Mouse (Mus musculus) thymus, postnatal 4 days (tissue): Measurements from ENCODE around the gene Mecom.

Experiments
- DNase-seq: peaks from one replicate; pipeline ENCODE4 v3.0.0; 2021

Gene Mecom

DNA sequence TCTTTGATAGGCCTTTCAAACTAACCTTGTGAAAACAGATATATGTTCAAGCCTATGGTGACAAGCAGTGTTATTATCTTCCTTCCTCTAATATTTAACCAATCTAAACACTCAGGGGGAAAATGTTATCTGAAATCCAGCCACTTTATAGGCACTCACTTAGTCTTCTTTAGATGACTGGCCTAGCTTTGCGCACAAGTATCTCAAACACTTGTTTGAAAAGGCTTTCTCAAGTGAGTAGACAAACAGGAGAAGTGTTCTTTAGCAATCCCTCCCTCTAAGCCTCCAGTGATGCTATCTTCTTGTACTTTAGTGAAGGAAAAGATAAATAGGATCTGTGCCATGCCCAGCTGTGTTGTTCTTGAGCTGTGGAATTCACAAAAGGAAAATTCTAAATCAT is 412.7 kb downstream of the Mecom start:
- DNase-seq = no peak

DNA sequence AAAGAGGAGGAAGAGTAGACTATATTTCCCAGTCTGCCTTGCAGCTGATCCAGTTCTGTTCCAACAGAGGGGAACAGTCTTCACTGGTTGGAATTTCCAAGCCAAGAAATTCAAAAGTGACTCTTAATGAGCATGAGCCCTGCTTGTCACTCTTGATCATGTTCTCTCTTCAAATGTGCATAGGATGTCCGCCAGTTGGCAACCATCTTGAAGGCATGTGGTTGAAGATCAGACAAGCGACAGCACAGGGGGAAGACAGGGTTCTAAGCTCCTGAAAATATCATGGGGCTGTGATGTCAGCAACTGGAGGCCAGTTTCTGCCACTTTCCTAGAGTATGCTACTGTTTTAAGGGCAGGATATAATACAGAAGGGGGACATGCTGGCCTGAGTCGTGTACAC is 414.8 kb downstream of the Mecom start:
- DNase-seq = no peak

DNA sequence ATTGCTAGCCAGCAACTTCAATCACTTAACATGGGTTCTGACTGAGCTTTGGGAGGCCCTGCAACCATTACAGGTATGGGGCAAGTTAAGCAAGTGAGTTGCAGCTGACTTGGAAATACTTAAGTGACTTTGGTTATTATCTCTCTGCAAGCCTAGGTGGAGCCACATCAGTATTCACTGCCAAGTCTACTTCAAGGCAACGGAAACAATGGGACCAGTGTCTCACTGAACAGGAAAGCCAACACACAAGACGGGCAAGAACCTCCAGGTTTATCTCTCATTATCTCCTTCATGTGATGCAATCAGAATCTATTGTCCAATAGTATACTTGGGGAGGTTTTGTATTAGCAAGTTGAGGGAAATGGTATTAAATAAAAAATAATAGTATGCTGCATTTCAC is 415.4 kb downstream of the Mecom start:
- DNase-seq = no peak

DNA sequence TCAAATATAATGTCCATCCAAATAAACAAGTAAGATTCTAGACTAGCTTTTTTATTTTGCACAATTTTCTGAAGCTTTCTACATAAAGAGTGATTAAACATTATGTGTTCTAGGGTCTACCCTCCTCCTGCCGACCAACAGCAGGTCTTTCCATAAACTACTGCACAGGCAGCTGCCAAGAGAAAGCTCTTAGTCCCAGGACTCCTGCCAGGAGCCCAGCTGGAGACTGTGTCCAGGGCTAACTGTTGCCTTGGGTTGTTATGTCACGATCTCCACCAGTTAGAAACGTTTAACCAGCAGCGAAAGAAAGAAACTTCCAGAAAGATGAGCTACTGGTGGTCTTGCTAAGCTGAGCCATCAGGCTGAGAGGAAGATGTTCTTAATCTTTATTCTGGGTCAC is 417.3 kb downstream of the Mecom start:
- no peak for DNase-seq

DNA sequence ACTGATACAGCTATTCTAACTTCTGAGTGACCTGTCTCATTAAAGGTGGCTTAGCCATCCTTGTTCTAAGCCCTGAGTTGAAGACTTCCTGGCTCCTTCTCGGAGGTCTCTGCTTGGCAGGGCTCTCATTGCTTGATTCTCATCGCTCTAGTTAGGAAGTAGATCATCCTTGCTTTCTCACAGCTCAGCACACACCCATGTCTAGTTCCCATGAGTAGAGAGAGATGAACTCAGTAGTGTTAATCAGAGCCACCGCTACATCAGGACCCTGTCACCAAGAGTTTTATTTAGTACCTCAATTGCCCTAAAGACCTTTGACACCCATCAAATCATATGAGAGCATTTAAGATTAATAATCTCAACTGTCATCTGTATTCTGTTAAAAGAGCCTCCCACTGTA is 425.2 kb downstream of the Mecom start:
- DNase-seq = no peak

DNA sequence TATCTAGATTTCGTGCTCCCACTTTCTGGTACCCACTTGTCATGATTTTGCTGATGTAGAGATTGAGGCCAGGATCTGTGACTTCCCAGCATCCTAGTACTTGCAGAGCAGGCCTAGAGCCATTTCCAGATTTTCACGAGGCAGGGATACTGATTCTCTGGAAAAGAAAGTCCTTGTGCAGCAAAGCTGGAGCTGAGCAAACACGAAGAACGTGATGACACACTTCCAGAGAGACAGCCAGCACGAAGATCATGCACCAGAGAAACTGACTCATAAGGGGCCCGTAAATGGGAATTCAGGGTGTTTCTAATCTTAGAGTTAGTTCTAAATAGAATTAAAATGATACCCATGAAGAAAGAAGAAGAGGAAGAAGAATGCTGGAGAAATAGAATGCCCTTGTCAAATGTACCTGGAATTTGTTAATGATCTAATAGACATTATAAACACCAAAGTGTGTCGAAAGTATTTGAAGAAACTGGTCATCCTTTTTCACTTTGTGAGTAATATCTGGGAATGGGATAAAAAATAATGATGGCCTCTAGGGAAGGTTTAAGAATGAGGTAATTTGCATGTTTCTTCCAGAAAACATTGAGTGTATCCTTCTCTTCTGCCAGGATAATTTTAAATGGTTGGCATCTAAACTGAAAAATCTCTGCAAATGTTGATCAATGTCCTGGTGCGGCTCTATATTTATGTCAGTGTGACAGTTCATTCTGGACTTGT is 426.9 kb downstream of the Mecom start:
- no peak for DNase-seq

DNA sequence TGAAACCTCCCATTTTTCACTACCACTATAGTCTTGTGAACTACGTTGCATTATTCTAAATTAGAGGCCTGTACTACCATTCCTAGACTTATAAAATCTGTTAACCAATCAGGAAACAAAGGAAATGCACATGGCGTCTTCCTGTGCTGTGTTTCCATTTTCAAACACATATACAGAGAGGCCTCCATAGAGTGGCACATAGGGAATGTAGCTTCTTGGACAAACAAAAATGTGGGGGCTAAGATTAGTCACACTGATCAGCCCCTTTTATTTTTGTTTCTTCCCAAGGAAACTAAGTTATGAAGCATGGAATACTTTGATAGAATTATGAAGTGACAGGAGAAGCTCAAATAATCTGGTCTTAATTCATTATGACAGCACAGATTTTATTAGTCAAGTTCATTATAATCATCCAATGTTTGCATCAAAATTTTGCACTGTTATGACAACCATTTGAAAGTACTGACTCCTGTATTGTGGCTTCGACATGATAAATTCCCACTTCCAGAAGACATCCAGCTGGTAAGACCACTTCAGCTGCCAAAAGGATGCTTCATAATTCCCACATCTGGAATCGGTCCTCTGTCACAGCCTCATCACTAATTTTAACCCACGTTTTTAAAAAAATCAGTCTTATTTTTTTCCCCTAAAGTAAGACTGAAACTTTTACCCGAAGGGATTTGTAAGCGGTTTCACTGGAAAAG is 429.1 kb downstream of the Mecom start:
- no peak for DNase-seq

DNA sequence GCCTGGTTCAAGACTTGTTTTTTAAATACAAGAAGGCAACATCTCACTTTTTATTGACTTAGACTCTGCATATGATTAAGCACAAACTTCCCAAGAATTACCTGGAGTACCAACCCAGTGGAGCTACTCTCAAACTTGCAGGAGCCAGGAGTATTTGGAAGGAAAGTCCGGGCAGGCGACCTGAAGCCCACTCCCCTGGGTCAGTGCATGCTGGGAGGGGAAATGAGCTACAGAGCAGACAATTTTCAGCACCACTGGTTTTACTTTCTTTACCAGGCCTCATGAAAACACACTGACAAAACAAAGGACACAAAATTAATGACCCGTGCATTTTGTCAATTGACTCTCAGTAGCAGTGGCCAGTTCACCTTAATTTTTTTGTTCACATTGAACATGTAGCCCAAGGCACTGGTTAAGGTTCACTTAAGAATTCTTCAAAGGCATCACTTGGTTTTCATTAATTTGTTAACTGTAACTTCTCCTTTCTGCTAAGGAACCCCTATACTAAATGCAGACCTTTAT is 434.5 kb downstream of the Mecom start:
- DNase-seq = no peak

DNA sequence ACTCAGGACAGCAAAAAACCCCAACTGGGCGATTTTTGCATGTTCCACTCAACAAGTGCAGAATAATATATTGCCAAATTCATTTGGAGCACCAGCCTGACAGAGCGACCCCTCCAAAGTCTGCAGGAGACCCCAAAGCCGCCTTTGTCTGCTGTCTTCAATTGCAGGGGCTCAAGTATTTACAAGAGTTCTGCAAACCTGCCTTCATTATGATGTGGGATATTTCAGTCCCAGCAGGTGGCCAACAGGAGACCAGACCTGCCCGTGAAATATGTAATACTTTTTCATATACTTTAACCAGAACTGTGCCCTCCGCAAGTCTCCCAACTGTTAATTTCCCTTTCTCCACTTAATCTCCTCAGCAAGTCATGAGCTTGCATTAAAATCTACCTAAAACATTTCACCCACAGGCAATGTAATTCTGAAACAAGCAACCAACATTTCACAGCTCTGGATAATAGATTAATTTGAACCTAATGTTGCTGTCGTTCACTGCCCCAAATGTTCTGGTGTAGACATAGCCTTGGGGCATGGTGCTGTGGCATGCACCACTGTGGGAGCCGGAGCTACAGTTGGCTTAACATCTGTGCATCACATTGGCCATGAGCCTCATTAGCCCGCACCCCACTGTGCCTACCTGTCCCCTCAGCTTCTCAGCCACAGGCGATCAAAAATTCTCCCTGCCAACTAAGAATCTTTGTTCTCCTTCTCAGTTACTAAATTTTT is 439.7 kb downstream of the Mecom start:
- no peak for DNase-seq

DNA sequence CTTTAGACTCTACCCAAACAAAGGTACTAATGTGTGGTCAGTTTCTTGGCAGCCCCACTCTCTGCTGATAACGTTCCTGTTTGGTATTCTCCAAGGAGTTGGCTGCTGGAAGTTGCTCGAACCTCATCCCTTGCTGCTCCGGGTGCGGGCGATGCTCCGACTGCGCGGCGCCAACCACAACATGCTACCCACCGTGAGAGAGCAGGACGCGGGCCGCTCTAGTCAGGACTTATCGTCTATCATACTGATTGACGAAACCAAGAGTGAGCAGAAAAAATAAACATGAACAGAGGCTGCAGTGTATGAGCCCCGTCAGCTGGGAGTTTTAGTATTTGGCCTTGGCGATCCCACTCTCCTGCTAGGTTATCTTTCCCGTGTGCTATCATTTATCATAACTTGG is 441.3 kb downstream of the Mecom start:
- no peak for DNase-seq

DNA sequence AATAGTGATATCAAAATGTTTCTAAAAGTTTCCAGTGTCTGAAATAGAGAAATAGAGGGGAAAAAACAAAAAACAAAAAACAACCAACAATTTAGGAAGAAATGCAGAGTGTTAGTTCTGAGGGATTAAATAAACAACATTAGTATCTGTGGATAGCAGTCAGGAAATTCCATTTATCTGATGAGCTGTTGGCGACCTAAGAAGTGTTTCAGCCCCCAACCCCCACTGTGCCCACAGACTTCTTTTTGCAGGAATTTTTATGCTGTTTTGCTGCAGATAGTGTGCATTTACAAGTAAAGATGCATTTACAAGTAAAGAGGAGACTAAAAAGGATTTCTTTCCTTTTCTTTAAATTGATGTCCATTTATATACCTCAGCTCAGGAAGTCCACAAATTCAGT is 441.9 kb downstream of the Mecom start:
- no peak for DNase-seq

DNA sequence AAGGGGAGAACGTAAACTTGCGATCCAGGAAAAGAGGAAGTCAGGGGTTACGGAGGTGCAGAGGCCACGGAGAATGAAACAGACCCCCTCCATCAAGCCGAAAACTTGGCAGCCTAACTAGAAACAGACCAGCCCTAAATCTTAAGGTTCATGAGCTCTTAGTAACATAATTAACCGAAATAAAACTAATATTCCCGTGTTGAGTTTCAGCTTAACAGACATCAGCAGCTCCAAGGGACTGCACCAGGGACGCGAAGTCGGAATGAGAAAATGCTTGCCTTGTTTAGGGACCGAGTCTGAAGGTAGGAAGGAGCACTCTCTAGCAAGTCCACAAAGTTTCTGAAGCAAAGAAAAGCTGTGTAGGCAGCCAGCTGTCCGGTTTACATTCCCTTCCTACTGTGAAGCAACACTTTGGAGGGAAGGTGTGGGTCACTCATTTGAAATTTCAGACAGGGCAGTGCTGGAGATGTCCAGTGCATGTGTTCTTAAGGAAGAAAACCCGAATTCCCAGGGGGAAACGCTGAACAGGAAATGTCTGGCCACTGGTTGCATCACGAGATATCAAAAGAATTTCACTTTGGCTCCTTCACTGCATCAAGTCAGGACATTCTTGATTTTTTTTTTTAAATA is 442.5 kb downstream of the Mecom start:
- DNase-seq = no peak

DNA sequence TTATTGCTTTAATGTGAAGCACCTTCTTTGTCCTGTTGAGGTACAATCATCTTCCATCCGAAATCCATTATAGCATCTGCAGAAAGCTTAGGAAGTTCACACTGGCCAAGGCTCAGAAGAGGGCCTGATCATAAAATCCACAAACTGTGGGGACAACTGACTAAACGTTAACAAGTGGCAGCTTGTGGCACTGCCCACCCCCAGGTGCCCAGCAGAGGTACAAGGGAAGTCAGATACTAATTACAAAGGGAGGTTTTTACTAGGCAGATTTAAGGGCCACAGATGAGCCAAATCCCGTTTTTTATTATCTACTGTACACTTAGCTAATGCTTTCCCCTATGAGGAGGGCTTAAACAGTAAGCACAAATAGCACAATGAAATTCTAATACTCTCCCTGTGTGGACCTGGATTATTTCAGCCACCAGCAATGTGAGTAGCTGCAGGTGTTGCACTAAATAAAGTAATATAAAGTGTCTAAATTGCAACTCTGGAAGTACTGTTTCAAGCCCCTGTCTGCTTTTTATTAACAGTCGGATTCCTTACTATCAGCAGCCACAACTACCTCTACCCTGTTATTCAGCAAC is 443.2 kb downstream of the Mecom start:
- no peak for DNase-seq

DNA sequence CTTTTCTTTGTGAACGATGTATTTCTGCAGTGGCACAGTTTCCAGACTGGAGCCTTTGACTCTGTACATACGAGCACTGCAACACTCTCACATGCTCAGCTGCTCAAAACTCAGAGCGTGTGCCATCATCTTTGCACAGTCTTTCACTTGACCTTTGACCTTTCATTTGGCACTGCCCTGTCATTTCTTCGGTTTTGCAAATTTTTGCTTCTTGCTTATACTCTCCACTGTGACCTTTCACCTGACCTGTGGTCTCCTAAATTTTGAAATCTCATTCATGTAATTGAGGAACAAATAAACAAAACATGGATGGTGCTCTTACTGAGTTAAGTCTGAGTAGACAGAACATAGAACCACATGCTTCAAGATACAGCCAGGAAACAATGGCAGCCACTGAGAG is 446.7 kb downstream of the Mecom start:
- no peak for DNase-seq

DNA sequence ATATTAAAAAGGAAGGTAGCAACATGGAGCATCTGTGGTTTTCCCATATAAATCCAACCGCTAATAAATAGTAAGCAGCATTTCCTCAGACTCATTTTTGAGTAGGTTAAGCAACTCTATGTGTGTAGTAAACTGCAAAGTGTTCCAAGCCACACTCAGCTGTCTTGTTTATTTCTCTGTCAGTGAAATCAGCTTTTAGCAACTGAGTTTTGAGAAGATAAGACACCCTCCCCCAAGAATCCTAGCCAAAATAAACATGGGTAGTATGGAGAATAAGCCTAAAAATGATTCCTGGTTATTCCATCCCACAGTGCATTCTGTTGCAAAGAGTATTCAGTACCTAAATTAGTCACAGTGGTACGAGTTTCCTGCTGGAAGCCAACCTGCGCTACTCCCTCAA is 450.1 kb downstream of the Mecom start:
- DNase-seq = no peak

DNA sequence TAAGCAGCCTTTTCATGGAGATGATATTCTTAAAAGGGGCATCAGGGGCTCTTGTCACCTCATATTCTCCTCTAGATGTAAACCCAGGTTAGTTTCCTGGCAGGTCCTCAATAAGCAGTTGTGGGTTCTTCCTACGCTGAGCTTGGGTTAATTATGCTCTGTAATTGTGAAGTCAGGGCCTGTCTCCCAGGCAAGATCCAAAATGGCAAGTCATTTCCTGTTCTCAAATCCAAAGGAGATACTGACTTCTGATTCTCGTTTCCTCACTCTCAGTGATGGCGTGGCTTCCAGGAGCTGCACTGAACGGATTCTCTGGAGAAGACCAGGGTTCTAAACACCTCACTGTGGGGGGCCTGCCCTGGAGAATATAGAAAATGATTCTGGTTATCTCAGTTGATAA is 450.7 kb downstream of the Mecom start:
- DNase-seq = no peak

DNA sequence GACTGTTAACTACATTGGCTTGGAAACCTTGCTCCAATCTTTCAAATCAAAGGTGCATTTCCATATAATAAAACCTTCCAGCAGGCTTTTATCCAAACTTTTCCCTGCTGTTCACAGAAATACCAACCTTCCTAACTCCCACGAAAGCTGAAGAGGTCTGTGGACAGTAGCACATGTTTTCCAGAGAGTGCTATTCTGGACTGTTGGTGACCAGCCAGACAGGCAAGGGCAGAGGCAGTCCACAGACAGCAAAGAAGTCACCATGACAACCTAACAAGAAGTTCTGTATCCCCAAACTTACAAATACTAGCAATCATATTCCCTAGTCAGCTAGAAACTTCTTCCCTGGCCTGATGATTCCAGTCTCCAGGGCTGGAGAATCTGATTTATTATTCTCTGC is 454.8 kb downstream of the Mecom start:
- no peak for DNase-seq

DNA sequence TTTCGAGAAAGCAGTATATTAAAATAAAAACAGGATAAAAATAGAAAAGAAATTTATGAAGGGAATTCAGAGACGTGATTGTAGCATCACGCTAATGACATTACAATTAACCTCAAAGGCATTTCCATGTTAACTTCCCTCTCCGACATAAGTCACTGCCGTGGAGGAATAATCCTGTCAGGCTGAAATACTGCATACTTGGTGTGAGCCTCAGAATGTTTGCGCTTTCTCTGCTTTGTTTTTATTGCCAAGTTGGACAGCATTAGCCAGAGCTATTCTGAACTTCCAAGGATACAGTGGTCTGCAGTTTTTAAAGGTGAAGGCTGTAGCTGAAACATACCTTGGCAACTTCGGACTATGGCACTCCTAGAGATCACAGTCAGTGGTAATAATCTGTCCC is 455.3 kb downstream of the Mecom start:
- no peak for DNase-seq

DNA sequence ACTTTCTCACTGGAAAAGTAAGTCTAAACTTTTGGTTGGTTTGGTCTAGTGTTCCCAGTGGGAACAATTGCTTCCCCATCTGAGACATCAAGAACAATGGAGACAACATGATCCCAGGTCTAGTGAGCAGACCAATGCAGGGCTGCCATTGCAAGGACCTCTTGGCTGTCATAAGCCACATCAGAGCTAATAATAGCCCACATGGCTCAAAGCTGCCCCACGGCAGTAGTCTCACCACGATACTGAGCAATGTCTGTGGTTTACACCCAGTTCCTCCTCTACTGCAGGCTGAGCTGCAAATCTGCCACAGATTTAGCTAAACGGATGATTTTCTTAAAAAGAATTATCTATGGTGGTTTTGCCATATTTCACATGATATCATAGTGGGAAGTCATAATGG is 455.9 kb downstream of the Mecom start:
- no peak for DNase-seq

DNA sequence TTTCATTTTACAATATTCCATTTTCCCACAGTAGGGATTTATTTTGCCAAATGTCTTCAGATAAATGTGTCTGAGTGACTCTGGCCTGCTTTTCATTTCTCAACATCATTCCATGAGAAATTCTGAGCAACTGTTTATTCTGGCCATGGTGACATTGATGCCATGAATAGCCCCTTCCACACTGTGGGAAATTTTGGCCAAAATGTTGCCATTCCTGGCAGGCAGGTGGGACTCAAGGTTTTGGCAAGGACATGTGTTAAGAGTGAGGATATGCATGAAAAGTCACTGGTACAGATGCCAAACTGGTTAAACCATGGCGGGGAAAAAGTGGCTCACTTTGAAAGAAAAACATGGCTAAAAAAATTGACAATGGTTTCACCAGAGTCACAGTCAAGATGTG is 456.4 kb downstream of the Mecom start:
- DNase-seq = no peak

DNA sequence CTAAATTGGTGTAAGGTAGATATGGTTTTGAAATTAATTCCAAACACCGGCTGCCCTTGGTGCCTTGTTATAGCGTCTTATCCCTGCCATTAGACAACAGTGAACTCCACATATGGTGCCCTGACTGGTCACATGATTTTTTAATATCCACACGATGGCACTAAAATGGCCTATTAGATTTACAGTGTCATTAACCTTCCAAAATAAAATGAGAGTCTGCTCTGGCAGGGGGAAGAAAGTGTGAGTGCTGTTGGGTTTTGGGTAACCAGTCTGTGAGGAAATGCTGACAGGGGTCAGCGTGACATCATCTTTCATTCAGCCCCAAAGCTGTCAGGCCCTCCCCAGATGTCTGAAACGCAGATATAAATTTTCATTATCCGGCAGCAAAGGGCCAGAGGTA is 461.7 kb downstream of the Mecom start:
- no peak for DNase-seq

DNA sequence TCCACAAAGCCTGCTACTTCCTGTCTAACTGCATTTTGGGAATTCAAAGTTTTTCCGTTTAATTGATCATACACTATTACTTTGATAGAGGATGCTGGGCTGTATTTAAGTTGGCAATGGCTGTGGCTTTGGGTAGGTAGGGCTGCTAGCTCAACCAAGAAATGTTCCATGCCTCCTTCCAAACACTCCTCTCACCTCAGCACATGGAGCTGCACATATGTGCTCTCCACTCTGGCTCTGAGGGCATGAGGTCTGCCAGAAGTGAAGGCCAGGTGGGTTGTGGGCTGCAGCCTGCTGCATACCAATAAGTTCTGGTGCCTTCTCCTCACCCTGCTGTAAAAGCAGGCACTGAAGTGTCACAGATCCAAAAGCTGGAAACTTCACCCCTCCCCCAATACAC is 464.0 kb downstream of the Mecom start:
- DNase-seq = no peak

DNA sequence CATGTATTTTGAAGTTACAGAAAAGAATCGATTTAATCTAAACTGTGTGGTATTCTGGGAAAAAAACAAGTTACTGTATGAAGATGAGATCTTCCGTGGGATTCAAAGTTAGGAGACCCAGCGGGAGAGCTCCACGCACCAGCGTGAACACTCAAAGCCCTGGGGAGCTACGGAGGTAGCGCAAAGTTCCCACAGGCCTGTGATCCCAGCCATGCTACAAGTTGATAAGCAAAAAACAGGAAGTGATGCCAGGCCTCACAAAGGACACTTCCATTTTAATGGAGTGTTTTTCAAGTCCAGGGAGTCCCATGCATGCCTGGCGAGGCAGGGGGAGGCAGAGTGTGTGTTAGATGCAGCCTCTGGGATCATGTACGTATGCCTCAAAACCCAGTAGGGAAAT is 464.5 kb downstream of the Mecom start:
- no peak for DNase-seq
